Mouse (Mus musculus) layer of hippocampus, postnatal 36 days (tissue): ENCODE results near the gene Itgb1bp1. TPM values are rescaled to one million over a fixed set of nuclear protein-coding genes. Genes with fewer than 3 reads are reported as not detected.

Experiments used
- DNase-seq, 2 experiments: peaks; one replicate each; pipeline ENCODE4 v3.0.0; 2022
- total RNA-seq, 2 experiments: library from RNA; stranded (reverse); gene quantifications; 2 replicates each; pipeline ENCODE4 v1.2.3; 2021

Itgb1bp1 gene
- total RNA-seq, 2 experiments from 2014 or later: 43.5 to 45.3 TPM

DNA sequence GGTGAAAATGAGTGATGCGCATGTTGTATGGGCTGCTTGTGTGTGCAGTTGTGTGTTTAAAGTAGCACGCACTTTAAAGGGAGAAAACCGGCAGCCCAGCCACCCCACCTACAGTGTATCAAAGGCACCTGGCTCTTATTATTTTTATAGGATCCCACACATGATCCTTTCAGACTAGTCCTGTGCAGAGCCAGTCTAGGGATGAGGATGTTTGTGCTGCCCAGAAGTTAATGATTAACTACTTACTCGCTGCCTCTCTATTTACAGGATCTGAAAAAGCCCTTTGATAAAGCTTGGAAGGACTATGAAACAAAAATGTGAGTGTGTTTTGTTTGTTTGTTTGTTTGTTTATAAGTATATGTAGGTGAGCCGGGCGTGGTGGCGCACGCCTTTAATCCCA lies 85.5 kb downstream of the Itgb1bp1 start:
- no peak for DNase-seq

DNA sequence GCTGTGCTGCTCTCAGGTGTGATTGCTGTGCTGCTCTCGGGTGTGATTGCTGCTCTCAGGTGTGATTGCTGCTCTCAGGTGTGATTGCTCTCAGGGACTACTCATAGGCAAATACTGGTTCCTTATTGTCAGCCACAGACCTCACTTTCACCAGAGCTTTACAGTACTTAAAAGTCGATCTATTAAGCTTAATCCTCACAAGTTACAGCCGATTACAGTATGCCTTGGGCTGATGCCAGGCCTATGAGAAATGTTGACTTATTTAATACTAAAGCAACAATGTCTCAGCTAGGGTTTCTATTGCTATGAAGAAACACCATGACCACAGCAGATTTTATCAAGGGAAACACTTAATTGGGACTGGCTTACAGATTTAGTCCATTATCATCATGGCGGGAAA lies 89.7 kb downstream of the Itgb1bp1 start:
- no peak for DNase-seq

GRCm38 (mm10) chr12:21195497-21195896 lies 90.6 kb downstream of the Itgb1bp1 start:
- no peak for DNase-seq

- no peak for DNase-seq
These were observed 94.5 kb downstream of the Itgb1bp1 start for GRCm38 (mm10) chr12:21191546-21191945.

Other genes starting within 250 kb of the Itgb1bp1 start
- gene Cpsf3, start 893 bp downstream of the Itgb1bp1 start, total RNA-seq: 10 to 100 TPM; 50.8 to 57.0 TPM
- gene Iah1, start 30.1 kb upstream of the Itgb1bp1 start, total RNA-seq: 10 to 100 TPM; 14.5 to 15.3 TPM
- 10 to 100 TPM; 16.4 to 20.5 TPM for gene Adam17, start 87.3 kb upstream of the Itgb1bp1 start, total RNA-seq
- gene Ywhaq, start 131.4 kb upstream of the Itgb1bp1 start, total RNA-seq: 100 to 1,000 TPM; 457 to 503 TPM